Mouse (Mus musculus) megakaryocyte, adult 5-6 weeks (primary cell): ENCODE results near the gene Gtf2h1. TPM values are rescaled to one million over a fixed set of nuclear protein-coding genes. Genes with fewer than 3 reads are reported as not detected.
"Not testable (repeated sequence)": the region's sequence is repeated elsewhere in the genome, so short reads cannot be mapped to it uniquely, and the experiment has no call there.

Experiments used
- ATAC-seq: 2 replicates; pipeline ENCODE4 v1.8.0; 2016; ENCODE audit warnings: mild to moderate bottlenecking, inconsistent platforms; ENCODE audit not compliant: poor library complexity, severe bottlenecking
- total RNA-seq, 2 experiments: library from RNA; stranded (forward) in 1 of 2; stranded (reverse) in 1 of 2; fragments of 153-499, 151-499 nt in 1 of 2; fragments of 221-1000, 200-1000 nt in 1 of 2; gene quantifications; 2 replicates each; pipeline versions ENCODE4 v1.2.3 to v1.2.4; 2015 to 2017

The Gtf2h1 gene
- total RNA-seq, 2 experiments from 2014 or later, result 40.0 to 70.2 TPM

- peak; percentile 60 for ATAC-seq
Observed at GRCm38 (mm10) chr7:46830799-46831590, 35.1 kb downstream of the Gtf2h1 start.

- ATAC-seq, result no peak
Observed at GRCm38 (mm10) chr7:46831693-46832092, 35.8 kb downstream of the Gtf2h1 start.

- ATAC-seq, result not testable (repeated sequence)
Observed at GRCm38 (mm10) chr7:46832112-46832810, 36.4 kb downstream of the Gtf2h1 start.

GRCm38 (mm10) chr7:46833266-46833665, 37.4 kb downstream of the Gtf2h1 start:
- peak; percentile 83 for ATAC-seq

GRCm38 (mm10) chr7:46833670-46834255, 37.9 kb downstream of the Gtf2h1 start:
- ATAC-seq, result 0 out of 2 replicates have a peak, but pooled peaks have one; percentile 16

- no peak for ATAC-seq
Observed at GRCm38 (mm10) chr7:46834994-46835610, 39.2 kb downstream of the Gtf2h1 start.

- ATAC-seq, result no peak
Observed at GRCm38 (mm10) chr7:46836357-46836756, 40.5 kb downstream of the Gtf2h1 start.

GRCm38 (mm10) chr7:46837073-46837472, 41.2 kb downstream of the Gtf2h1 start:
- ATAC-seq, result no peak

- ATAC-seq, result no peak
Observed at GRCm38 (mm10) chr7:46838104-46838671, 42.3 kb downstream of the Gtf2h1 start.

- ATAC-seq, result peak; percentile 51
Observed at GRCm38 (mm10) chr7:46838891-46839302, 43.0 kb downstream of the Gtf2h1 start.

- ATAC-seq, result peak; percentile 57
Observed at GRCm38 (mm10) chr7:46839446-46839845, 43.5 kb downstream of the Gtf2h1 start.

- no peak for ATAC-seq
Observed at GRCm38 (mm10) chr7:46839861-46840260, 44.0 kb downstream of the Gtf2h1 start.

GRCm38 (mm10) chr7:46840326-46840725, 44.4 kb downstream of the Gtf2h1 start:
- no peak for ATAC-seq

GRCm38 (mm10) chr7:46840787-46841525, 45.1 kb downstream of the Gtf2h1 start, which contains the start of gene Ldha:
TSS of gene Ldha (plus strand) at chr7:46841475.
- ATAC-seq, result no peak

GRCm38 (mm10) chr7:46842278-46842677, 46.4 kb downstream of the Gtf2h1 start:
- ATAC-seq, result no peak

GRCm38 (mm10) chr7:46843576-46843975, 47.7 kb downstream of the Gtf2h1 start:
- ATAC-seq, result no peak

GRCm38 (mm10) chr7:46845211-46845977, 49.5 kb downstream of the Gtf2h1 start:
- ATAC-seq, result peak; percentile 78

GRCm38 (mm10) chr7:46845978-46846485, 50.1 kb downstream of the Gtf2h1 start:
- peak; percentile 39 for ATAC-seq
